Mouse (Mus musculus): Measurements from ENCODE around the gene Txnrd1. TPM values are rescaled to one million over a fixed set of nuclear protein-coding genes. Genes with fewer than 3 reads are reported as not detected.

The Txnrd1 gene
- polyA plus RNA-seq, 1 experiment from 2014 or later: 87.1 TPM

DNA sequence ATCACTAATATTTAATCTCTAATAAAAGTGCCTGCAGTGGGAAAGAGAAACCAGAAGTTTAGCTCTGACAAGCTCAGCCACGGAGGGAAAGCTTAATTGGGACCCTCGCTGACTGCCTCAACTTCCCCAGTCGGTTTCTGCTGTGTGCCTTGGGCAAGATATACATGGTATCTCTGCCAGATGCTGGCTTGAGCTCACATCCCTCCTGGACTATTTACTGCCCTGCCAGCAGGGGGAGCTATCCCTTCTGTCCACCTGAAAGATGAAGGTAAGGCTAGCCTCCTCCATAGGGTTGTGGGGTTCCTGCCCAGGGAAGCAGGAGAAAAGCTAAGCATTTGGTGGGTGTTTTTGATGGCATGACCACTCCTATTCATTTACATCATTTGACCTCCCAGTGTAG is 76.4 kb downstream of the Txnrd1 start:
- Histone ChIP-seq H3K27ac (ENCODE audit: low read depth, low read length) (no peak overlapping the region), H3K9me3 (ENCODE audit: control insufficient read depth, low read length) (no peaks in the 10 kb centered on the region), H3K4me1 (ENCODE audit: control insufficient read depth, insufficient read depth, low read depth, low read length) (no peaks in the 10 kb centered on the region), H3K36me3 (ENCODE audit: control insufficient read depth, insufficient read depth, low read length) (no peaks in the 10 kb centered on the region), H3K27me3 (replicated peaks; ENCODE audit: control insufficient read depth, insufficient read depth, low read length) (no peaks in the 10 kb centered on the region), H3K9ac (ENCODE audit: low read depth, low read length) (no peak overlapping the region), H3K4me3 (ENCODE audit: low read length) (no peak overlapping the region), H3K4me2 (ENCODE audit: low read length) (no peak overlapping the region)
- no peak for ATAC-seq
- 82% methylated on average over 3 of the region's 3 CpGs for WGBS

- H3K9ac ChIP-seq (ENCODE audit: low read depth, low read length): no peak overlapping the region
- ATAC-seq: no peak
- H3K4me2 ChIP-seq (ENCODE audit: low read length): no peak overlapping the region
- no peaks in the 10 kb centered on the region for H3K9me3 ChIP-seq (ENCODE audit: control insufficient read depth, low read length)
- H3K27me3 ChIP-seq (replicated peaks; ENCODE audit: control insufficient read depth, insufficient read depth, low read length): no peaks in the 10 kb centered on the region
- H3K27ac ChIP-seq (ENCODE audit: low read depth, low read length): no peak overlapping the region
- no peak overlapping the region for H3K4me3 ChIP-seq (ENCODE audit: low read length)
- no peaks in the 10 kb centered on the region for H3K4me1 ChIP-seq (ENCODE audit: control insufficient read depth, insufficient read depth, low read depth, low read length)
- H3K36me3 ChIP-seq (ENCODE audit: control insufficient read depth, insufficient read depth, low read length): no peaks in the 10 kb centered on the region
- 90% methylated on average over 4 of the region's 4 CpGs for WGBS
These were observed 79.5 kb downstream of the Txnrd1 start for GRCm38 (mm10) chr10:82913238-82913637.

GRCm38 (mm10) chr10:82913772-82914171 is 80.0 kb downstream of the Txnrd1 start:
- 93% methylated on average over 6 of the region's 6 CpGs for WGBS
- ATAC-seq: no peak
- Histone ChIP-seq H3K9me3 (ENCODE audit: control insufficient read depth, low read length) (no peaks in the 10 kb centered on the region), H3K9ac (ENCODE audit: low read depth, low read length) (no peak overlapping the region), H3K36me3 (ENCODE audit: control insufficient read depth, insufficient read depth, low read length) (no peaks in the 10 kb centered on the region), H3K4me2 (ENCODE audit: low read length) (no peak overlapping the region), H3K4me1 (ENCODE audit: control insufficient read depth, insufficient read depth, low read depth, low read length) (no peaks in the 10 kb centered on the region), H3K4me3 (ENCODE audit: low read length) (no peak overlapping the region), H3K27me3 (replicated peaks; ENCODE audit: control insufficient read depth, insufficient read depth, low read length) (no peaks in the 10 kb centered on the region), H3K27ac (ENCODE audit: low read depth, low read length) (no peak overlapping the region)

DNA sequence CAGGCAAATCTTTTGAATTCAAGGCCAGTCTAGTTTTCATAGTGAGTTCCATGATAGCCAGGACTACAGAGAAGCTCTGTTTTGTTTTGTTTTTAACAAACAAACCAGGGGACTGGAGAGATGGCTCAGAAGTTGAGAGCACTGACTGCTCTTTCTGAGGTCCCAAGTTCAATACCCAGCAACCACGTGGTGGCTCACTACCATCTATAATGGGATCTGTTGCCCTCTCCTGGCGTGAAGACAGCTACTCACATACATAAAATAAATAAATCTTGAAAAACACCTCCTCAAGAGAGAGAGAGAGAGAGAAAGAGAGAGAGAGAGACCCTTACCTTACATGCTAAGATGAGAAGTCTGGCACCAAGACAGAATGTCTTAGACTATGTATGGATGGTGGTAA is 84.9 kb downstream of the Txnrd1 start:
- H3K27me3 ChIP-seq (replicated peaks; ENCODE audit: control insufficient read depth, insufficient read depth, low read length): no peaks in the 10 kb centered on the region
- no peaks in the 10 kb centered on the region for H3K4me1 ChIP-seq (ENCODE audit: control insufficient read depth, insufficient read depth, low read depth, low read length)
- no peak overlapping the region for H3K9ac ChIP-seq (ENCODE audit: low read depth, low read length)
- H3K36me3 ChIP-seq (ENCODE audit: control insufficient read depth, insufficient read depth, low read length): no peaks in the 10 kb centered on the region
- H3K4me3 ChIP-seq (ENCODE audit: low read length): no peak overlapping the region
- H3K27ac ChIP-seq (ENCODE audit: low read depth, low read length): no peak overlapping the region
- no peak overlapping the region for H3K4me2 ChIP-seq (ENCODE audit: low read length)
- no peaks in the 10 kb centered on the region for H3K9me3 ChIP-seq (ENCODE audit: control insufficient read depth, low read length)
- ATAC-seq: no peak
- WGBS: 76% methylated on average over 2 of the region's 2 CpGs

GRCm38 (mm10) chr10:82919404-82919980 is 85.7 kb downstream of the Txnrd1 start:
- no peaks in the 10 kb centered on the region for H3K4me1 ChIP-seq (ENCODE audit: control insufficient read depth, insufficient read depth, low read depth, low read length)
- H3K9ac ChIP-seq (ENCODE audit: low read depth, low read length): no peak overlapping the region
- H3K4me3 ChIP-seq (ENCODE audit: low read length): no peak overlapping the region
- H3K9me3 ChIP-seq (ENCODE audit: control insufficient read depth, low read length): no peaks in the 10 kb centered on the region
- H3K27ac ChIP-seq (ENCODE audit: low read depth, low read length): no peak overlapping the region
- H3K4me2 ChIP-seq (ENCODE audit: low read length): no peak overlapping the region
- ATAC-seq: no peak
- H3K36me3 ChIP-seq (ENCODE audit: control insufficient read depth, insufficient read depth, low read length): no peaks in the 10 kb centered on the region
- WGBS: 63% methylated on average over 4 of the region's 4 CpGs
- no peaks in the 10 kb centered on the region for H3K27me3 ChIP-seq (replicated peaks; ENCODE audit: control insufficient read depth, insufficient read depth, low read length)

DNA sequence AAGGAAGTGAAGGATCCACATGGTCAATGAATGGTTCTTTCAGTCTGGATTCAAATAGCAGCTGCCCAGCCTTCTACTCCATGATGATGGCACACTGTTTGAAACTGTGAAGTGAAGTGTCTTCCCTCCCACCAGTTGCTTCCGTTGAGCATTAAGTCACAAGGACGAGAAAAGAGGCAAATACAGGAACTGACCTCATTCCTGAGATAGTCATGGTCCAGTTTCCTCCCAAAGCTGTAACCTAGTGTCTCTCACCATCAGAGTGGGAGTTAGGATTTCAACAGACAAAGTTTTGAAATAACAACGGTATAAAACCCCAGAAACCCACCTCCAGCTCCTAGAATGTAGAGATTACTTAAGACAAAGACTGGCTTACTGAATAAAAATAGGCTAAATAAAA is 89.8 kb downstream of the Txnrd1 start:
- Histone ChIP-seq H3K9ac (ENCODE audit: low read depth, low read length) (no peak overlapping the region), H3K9me3 (ENCODE audit: control insufficient read depth, low read length) (peaks cover 4% of the 10 kb centered on the region; the same call in 1 of the 2 replicates), H3K36me3 (ENCODE audit: control insufficient read depth, insufficient read depth, low read length) (no peaks in the 10 kb centered on the region), H3K27me3 (replicated peaks; ENCODE audit: control insufficient read depth, insufficient read depth, low read length) (no peaks in the 10 kb centered on the region), H3K27ac (ENCODE audit: low read depth, low read length) (no peak overlapping the region), H3K4me3 (ENCODE audit: low read length) (no peak overlapping the region), H3K4me2 (ENCODE audit: low read length) (no peak overlapping the region), H3K4me1 (ENCODE audit: control insufficient read depth, insufficient read depth, low read depth, low read length) (no peaks in the 10 kb centered on the region)
- ATAC-seq: no peak
- 79% methylated on average over 3 of the region's 3 CpGs for WGBS

DNA sequence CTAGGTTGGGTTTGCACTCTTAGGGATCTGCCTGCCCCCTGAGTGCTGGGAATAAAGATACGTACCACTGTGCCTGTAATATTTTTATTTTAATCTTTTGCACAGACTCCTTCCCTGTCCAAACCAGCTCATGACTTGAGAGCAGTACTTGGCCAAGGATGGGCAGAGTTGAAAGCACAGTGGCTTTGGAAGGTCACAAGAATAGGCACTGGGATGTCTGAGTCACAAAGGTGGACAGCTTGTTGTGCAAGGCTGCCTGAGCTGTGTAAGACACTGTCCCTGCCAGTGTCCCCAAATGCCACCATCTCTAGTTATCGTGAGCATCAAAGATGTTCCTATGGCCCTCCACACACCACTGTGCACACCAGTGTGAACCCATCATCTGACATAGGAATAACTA is 91.0 kb downstream of the Txnrd1 start:
- peaks cover 4% of the 10 kb centered on the region; the same call in 1 of the 2 replicates for H3K9me3 ChIP-seq (ENCODE audit: control insufficient read depth, low read length)
- no peaks in the 10 kb centered on the region for H3K27me3 ChIP-seq (replicated peaks; ENCODE audit: control insufficient read depth, insufficient read depth, low read length)
- no peaks in the 10 kb centered on the region for H3K4me1 ChIP-seq (ENCODE audit: control insufficient read depth, insufficient read depth, low read depth, low read length)
- H3K9ac ChIP-seq (ENCODE audit: low read depth, low read length): no peak overlapping the region
- H3K4me3 ChIP-seq (ENCODE audit: low read length): no peak overlapping the region
- WGBS: 100% methylated on average over 2 of the region's 2 CpGs
- no peaks in the 10 kb centered on the region for H3K36me3 ChIP-seq (ENCODE audit: control insufficient read depth, insufficient read depth, low read length)
- no peak overlapping the region for H3K4me2 ChIP-seq (ENCODE audit: low read length)
- ATAC-seq: no peak
- no peak overlapping the region for H3K27ac ChIP-seq (ENCODE audit: low read depth, low read length)

GRCm38 (mm10) chr10:82925624-82926023 is 91.9 kb downstream of the Txnrd1 start:
- no peaks in the 10 kb centered on the region for H3K36me3 ChIP-seq (ENCODE audit: control insufficient read depth, insufficient read depth, low read length)
- H3K4me3 ChIP-seq (ENCODE audit: low read length): no peak overlapping the region
- no peak overlapping the region for H3K27ac ChIP-seq (ENCODE audit: low read depth, low read length)
- no peaks in the 10 kb centered on the region for H3K4me1 ChIP-seq (ENCODE audit: control insufficient read depth, insufficient read depth, low read depth, low read length)
- no peak overlapping the region for H3K4me2 ChIP-seq (ENCODE audit: low read length)
- WGBS: 86% methylated on average over 2 of the region's 2 CpGs
- no peak overlapping the region for H3K9ac ChIP-seq (ENCODE audit: low read depth, low read length)
- H3K27me3 ChIP-seq (replicated peaks; ENCODE audit: control insufficient read depth, insufficient read depth, low read length): no peaks in the 10 kb centered on the region
- H3K9me3 ChIP-seq (ENCODE audit: control insufficient read depth, low read length): peaks cover 4% of the 10 kb centered on the region; the same call in 1 of the 2 replicates
- ATAC-seq: no peak

DNA sequence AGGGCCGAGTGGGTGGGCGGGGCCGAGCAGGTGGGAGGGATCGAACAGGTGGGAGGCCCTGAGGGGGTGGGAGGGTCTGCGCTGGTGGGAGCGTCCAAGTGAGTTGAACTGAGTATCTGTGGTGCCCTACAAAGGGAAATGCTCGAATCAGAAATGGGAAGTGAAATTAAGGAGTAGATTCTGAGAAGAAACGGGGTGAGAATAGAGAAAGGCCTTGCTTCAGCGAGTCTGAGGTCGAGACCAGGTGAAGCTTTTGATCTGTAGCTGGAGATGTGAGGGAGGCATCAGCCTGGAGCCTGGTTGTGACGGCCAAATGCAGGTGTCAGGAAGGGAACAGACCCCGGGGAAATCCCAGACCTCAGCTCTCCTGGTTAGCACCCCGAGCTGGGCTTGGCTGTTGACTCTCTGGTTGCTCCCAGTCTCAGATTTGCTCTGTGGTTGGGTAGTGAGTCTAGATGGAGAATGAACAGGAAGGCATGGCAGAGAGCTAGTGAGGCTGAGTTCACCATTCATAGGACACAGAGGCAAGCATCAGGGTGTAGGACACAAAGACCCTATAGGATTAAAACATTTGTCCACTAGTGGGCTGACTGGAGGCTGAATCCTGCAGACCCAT is 101.4 kb downstream of the Txnrd1 start:
- Histone ChIP-seq H3K4me1 (ENCODE audit: control insufficient read depth, insufficient read depth, low read depth, low read length) (no peaks in the 10 kb centered on the region), H3K27me3 (replicated peaks; ENCODE audit: control insufficient read depth, insufficient read depth, low read length) (no peaks in the 10 kb centered on the region), H3K27ac (ENCODE audit: low read depth, low read length) (no peak overlapping the region), H3K4me2 (ENCODE audit: low read length) (no peak overlapping the region), H3K36me3 (ENCODE audit: control insufficient read depth, insufficient read depth, low read length) (no peaks in the 10 kb centered on the region), H3K9me3 (ENCODE audit: control insufficient read depth, low read length) (no peaks in the 10 kb centered on the region), H3K4me3 (ENCODE audit: low read length) (no peak overlapping the region), H3K9ac (ENCODE audit: low read depth, low read length) (no peak overlapping the region)
- ATAC-seq: no peak
- 85% methylated on average over 13 of the region's 13 CpGs for WGBS

Data from hindbrain, embryonic 16.5 days (tissue).